Mouse (Mus musculus) embryonic fibroblast, embryonic 13.5 days (primary cell): ENCODE measurements around the gene Tagap1. TPM values are rescaled to one million over a fixed set of nuclear protein-coding genes. Genes with fewer than 3 reads are reported as not detected.
"Not testable (repeated sequence)": the region's sequence is repeated elsewhere in the genome, so short reads cannot be mapped to it uniquely, and the experiment has no call there.

Source experiments
- H3K27ac ChIP-seq: 2 replicates; pipeline ENCODE4 v1.5.1; 2012; ENCODE audit warnings: low read length, control low read depth, inconsistent platforms; ENCODE audit not compliant: insufficient read depth
- H3K4me1 ChIP-seq: 2 replicates; pipeline ENCODE4 v1.6.1; 2011; ENCODE audit warnings: low read length; ENCODE audit not compliant: control insufficient read depth, insufficient read depth
- H3K4me3 ChIP-seq: 2 replicates; pipeline ENCODE4 v1.5.1; 2011; ENCODE audit warnings: mild to moderate bottlenecking, control low read depth, low read length; ENCODE audit not compliant: insufficient read depth
- CTCF ChIP-seq: IDR thresholded peaks from 2 replicates; pipeline ENCODE4 v1.5.1; 2011; ENCODE audit warnings: mild to moderate bottlenecking, control low read depth, low read length, moderate library complexity, borderline replicate concordance; ENCODE audit not compliant: insufficient read depth
- POLR2A ChIP-seq: IDR thresholded peaks from 2 replicates; pipeline ENCODE4 v1.6.1; 2011; ENCODE audit warnings: low read depth, mild to moderate bottlenecking, control low read depth, low read length, moderate library complexity
- polyA plus RNA-seq: library from polyadenylated mRNA; stranded (reverse); fragments of >200 nt; gene quantifications from 2 replicates; pipeline ENCODE4 v1.2.4, GENCODE M21; 2011; ENCODE audit warnings: low read depth; ENCODE audit not compliant: missing spikeins, insufficient read length

Tagap1 gene
- polyA plus RNA-seq, 1 experiment = 18.6 TPM

DNA sequence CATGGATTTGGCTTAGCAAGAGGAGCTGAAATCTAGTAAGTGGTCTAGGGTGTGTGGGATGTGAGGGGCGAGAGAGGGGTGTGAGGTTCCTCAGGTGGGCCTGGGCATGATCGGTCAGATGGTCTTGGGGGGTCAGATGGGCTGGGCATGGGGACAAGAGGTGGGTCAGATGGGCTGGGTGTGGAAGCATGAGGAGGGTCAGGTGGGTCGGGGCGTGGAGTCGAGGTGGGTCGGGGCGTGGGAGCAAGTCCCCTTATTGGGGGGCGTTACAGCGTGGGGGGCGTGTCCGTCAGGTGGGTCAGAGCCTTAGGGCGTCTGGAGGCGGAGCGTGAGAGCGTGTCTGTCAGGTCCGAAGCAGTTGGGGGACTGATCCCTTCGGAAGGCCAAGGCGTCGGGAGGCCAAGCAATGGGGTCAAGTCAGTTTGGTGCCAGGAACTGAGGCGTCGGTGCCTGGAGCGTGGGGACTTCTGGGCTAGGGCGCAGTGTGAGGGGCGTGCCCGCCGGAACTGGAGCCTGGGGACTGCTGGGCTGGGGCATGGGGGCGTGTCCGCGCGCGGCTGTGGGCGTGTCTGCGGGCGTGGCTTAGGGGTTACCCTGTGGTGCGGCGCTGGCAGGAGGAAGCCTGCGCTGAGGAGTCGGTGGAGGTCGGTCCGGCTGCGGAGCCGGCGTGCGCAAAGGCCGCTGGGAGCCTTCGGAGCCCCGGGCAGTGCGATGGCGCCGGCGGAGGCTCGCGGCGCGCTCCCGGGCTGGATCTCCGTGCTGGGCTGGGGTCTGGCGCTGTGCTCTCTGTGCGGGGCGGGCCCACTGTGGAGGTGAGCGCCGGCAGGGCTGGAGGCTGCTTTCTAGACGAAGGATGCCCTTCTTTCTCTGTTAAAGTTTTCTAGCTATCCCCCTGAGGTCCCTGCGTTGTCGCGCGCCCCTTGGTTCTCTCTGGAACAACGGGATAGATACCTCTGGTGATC is 17.6 kb upstream of the Tagap1 start, which contains the start of gene Gm49721:
TSS of gene Gm49721 (plus strand) at position 618 of the 962 bp plus-strand sequence.
- H3K4me3 ChIP-seq = peak within 1 kb of the TSS; percentile 71

GRCm38 (mm10) chr17:6974985-6975384 is 14.0 kb upstream of the Tagap1 start:
- not testable (repeated sequence) for H3K4me3 ChIP-seq, H3K27ac ChIP-seq, H3K4me1 ChIP-seq

More for the DNA sequence above, 17.6 kb upstream of the Tagap1 start, which contains the start of gene Gm49721:
- not testable (repeated sequence) for H3K4me1 ChIP-seq, H3K27ac ChIP-seq
- TF ChIP-seq POLR2A = peak; percentile 14; the same call in 1 of the 2 replicates

- H3K4me1 ChIP-seq, H3K4me3 ChIP-seq, H3K27ac ChIP-seq: not testable (repeated sequence)
These were observed 12.0 kb upstream of the Tagap1 start for GRCm38 (mm10) chr17:6972836-6973396.

GRCm38 (mm10) chr17:6971238-6971637 is 10.3 kb upstream of the Tagap1 start:
- not testable (repeated sequence) for H3K4me1 ChIP-seq, H3K27ac ChIP-seq, H3K4me3 ChIP-seq

- not testable (repeated sequence) for H3K4me1 ChIP-seq, H3K4me3 ChIP-seq, H3K27ac ChIP-seq
These were observed 9.4 kb upstream of the Tagap1 start, which contains the start of gene Rnaset2b for GRCm38 (mm10) chr17:6970334-6970733. Gene Rnaset2b, plus strand, starts transcription at chr17:6970634.

GRCm38 (mm10) chr17:6967673-6968072 is 6.7 kb upstream of the Tagap1 start:
- not testable (repeated sequence) for H3K27ac ChIP-seq, H3K4me1 ChIP-seq, H3K4me3 ChIP-seq

DNA sequence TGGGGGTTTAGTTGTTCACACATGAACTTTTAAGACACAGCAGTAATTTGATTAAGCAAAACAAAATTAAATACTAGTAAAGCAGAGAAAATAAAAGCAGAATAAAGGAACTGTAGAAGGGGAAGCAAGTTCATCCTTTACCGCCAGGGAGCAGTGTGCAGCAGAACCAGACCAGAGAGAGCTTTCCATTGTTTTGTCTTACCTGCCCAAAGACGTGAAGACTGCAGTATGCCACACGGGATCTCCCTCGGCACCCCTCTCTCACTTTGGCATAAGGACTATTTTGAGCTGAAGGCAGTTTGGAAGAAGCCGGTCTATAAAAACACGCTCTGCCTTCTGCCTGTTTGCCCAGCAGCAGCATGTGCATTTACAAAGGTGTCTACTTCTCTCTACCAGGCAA is 4.4 kb upstream of the Tagap1 start:
- H3K4me1 ChIP-seq, H3K27ac ChIP-seq, H3K4me3 ChIP-seq: not testable (repeated sequence)
- 0 out of 2 replicates have a peak, but pooled peaks have one; percentile 27 for TF ChIP-seq CTCF

- not testable (repeated sequence) for H3K27ac ChIP-seq, H3K4me3 ChIP-seq, H3K4me1 ChIP-seq
These were observed 2.0 kb upstream of the Tagap1 start for GRCm38 (mm10) chr17:6962936-6963335.

DNA sequence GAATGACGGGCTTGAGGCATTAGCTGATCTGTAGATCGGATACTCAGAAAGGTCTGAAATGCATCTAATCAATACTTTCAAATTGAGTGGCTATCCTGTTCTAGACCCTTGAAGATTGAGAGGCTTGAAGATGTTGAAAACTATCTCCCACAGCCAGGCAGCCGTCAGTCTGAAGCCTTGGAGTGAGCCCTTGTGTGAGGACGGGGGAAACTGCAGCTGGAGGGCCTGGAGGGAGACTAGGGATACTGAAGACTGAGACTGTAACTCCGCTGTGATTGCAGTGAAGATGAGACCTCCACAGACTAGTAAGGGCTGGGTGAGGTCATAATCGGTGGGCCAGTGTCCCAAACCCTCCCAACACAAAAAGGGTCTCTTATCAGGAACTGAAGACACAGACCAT is 1.4 kb upstream of the Tagap1 start:
- H3K27ac ChIP-seq, H3K4me3 ChIP-seq, H3K4me1 ChIP-seq: not testable (repeated sequence)

DNA sequence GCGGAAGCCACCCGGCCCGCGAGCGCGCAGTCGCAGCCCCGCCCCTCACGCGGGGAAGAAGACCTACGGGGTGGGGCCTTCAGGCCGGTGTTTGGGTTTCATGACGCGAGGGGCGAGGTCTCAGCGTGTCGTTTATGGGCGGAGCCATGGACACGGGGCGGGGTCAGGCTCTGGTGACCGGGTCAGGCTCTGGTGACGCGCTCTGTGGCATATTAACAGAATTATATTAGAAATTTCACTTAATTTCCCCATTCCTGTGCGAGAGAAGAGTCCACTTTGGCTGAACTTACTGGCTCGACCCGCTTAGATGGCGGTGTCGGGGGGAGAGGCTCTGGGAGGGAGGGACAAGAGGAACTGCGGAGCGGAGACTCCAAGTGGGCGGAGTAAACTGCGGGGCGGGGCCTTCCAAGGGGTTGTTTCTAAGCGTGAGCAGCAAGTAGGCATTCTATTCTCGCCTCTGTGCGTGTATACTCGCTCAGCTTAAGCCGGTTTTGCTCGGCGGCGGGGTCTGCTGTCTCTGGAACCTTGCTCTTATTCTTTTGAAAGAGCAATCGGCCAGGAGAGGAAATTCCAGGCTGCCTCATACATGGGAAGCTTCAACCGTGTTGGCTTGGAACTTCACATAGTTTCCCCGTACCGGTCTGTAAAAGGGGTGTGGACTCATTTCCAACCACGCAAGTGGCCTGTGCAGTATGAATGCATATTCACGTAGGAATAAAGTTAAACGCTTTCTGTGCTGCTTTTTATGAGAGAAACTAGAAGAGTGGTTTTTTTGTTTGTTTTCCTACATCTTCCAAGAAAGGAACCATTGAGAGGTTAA is 435 bp upstream of the Tagap1 start:
- not testable (repeated sequence) for H3K27ac ChIP-seq, H3K4me1 ChIP-seq
- peak overlapping the region; percentile 39 for H3K4me3 ChIP-seq

DNA sequence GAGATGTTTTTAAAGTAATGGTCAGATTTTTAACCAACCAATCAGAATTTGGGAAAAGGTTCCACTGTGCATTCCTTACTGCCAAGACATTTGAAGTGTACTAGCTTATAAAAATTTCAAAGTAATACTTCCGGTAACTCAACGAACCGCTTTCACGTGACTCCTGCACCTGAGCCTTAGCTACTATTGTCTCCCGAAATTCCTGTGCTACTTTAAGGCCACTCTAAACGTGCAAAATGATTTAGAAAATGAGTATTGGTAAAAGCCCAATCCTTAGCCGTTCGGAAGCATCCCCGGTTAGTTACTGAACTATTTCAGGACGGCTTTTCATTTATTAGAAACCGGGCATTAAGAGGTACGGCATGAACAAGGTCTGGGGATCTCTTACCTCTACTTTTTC is 607 bp downstream of the Tagap1 start:
- H3K4me1 ChIP-seq, H3K27ac ChIP-seq: not testable (repeated sequence)
- peak overlapping the region; percentile 53 for H3K4me3 ChIP-seq

GRCm38 (mm10) chr17:6959543-6960259 is 1.3 kb downstream of the Tagap1 start:
- H3K4me1 ChIP-seq, H3K27ac ChIP-seq: not testable (repeated sequence)
- peak overlapping the region; percentile 53 for H3K4me3 ChIP-seq

- not testable (repeated sequence) for H3K27ac ChIP-seq, H3K4me3 ChIP-seq, H3K4me1 ChIP-seq
These were observed 2.1 kb downstream of the Tagap1 start for GRCm38 (mm10) chr17:6958881-6959280.
